Mouse (Mus musculus): ENCODE measurements around the gene 2310034G01Rik. TPM values are rescaled to one million over a fixed set of nuclear protein-coding genes. Genes with fewer than 3 reads are reported as not detected.

Gene 2310034G01Rik
- polyA plus RNA-seq, 1 experiment, result 0.43 TPM

GRCm38 (mm10) chr19:46316846-46317545, 33.1 kb downstream of the 2310034G01Rik start:
- no peak overlapping the region for H3K4me3 ChIP-seq (ENCODE audit: control insufficient read depth, insufficient read depth, low read length)
- no peak for DNase-seq
- peaks cover 31% of the 10 kb centered on the region for H3K27me3 ChIP-seq (ENCODE audit: control insufficient read depth, insufficient read depth, low read length)
- H3K27ac ChIP-seq (ENCODE audit: control insufficient read depth, insufficient read depth, low read length), result no peak overlapping the region
- H3K4me1 ChIP-seq (replicated peaks; ENCODE audit: control insufficient read depth, insufficient read depth, low read length), result peaks cover 9% of the 10 kb centered on the region
- TF ChIP-seq CTCF (IDR thresholded peaks at IDR 0.05; ENCODE audit: borderline replicate concordance, control insufficient read depth, extremely low read depth, insufficient read depth, low read length, poor library complexity) (no peak), POLR2A (IDR thresholded peaks at IDR 0.05; ENCODE audit: control insufficient read depth, extremely low read depth, insufficient read depth, low read length, poor library complexity) (no peak)
- H3K36me3 ChIP-seq (ENCODE audit: control insufficient read depth, insufficient read depth, low read length), result no peaks in the 10 kb centered on the region
- WGBS, result 40% methylated on average over 15 of the region's 15 CpGs

GRCm38 (mm10) chr19:46315752-46316610, 34.1 kb downstream of the 2310034G01Rik start:
- Histone ChIP-seq H3K4me1 (replicated peaks; ENCODE audit: control insufficient read depth, insufficient read depth, low read length) (peaks cover 9% of the 10 kb centered on the region), H3K27me3 (ENCODE audit: control insufficient read depth, insufficient read depth, low read length) (peaks cover 31% of the 10 kb centered on the region), H3K36me3 (ENCODE audit: control insufficient read depth, insufficient read depth, low read length) (peaks cover 9% of the 10 kb centered on the region; the same call in 1 of the 2 replicates), H3K4me3 (ENCODE audit: control insufficient read depth, insufficient read depth, low read length) (no peak overlapping the region), H3K27ac (ENCODE audit: control insufficient read depth, insufficient read depth, low read length) (no peak overlapping the region)
- DNase-seq, result no peak
- 58% methylated on average over 12 of the region's 12 CpGs for WGBS
- no peak for TF ChIP-seq CTCF (IDR thresholded peaks at IDR 0.05; ENCODE audit: borderline replicate concordance, control insufficient read depth, extremely low read depth, insufficient read depth, low read length, poor library complexity)
- TF ChIP-seq POLR2A (IDR thresholded peaks at IDR 0.05; ENCODE audit: control insufficient read depth, extremely low read depth, insufficient read depth, low read length, poor library complexity), result no peak

- Histone ChIP-seq H3K36me3 (ENCODE audit: control insufficient read depth, insufficient read depth, low read length) (peaks cover 17% of the 10 kb centered on the region; the same call in 1 of the 2 replicates), H3K4me1 (replicated peaks; ENCODE audit: control insufficient read depth, insufficient read depth, low read length) (peaks cover 9% of the 10 kb centered on the region), H3K27ac (ENCODE audit: control insufficient read depth, insufficient read depth, low read length) (no peak overlapping the region), H3K27me3 (ENCODE audit: control insufficient read depth, insufficient read depth, low read length) (peaks cover 30% of the 10 kb centered on the region), H3K4me3 (ENCODE audit: control insufficient read depth, insufficient read depth, low read length) (no peak overlapping the region)
- 9% methylated on average over 14 of the region's 14 CpGs for WGBS
- TF ChIP-seq POLR2A (IDR thresholded peaks at IDR 0.05; ENCODE audit: control insufficient read depth, extremely low read depth, insufficient read depth, low read length, poor library complexity), result no peak
- no peak for TF ChIP-seq CTCF (IDR thresholded peaks at IDR 0.05; ENCODE audit: borderline replicate concordance, control insufficient read depth, extremely low read depth, insufficient read depth, low read length, poor library complexity)
- DNase-seq, result no peak
Measured at GRCm38 (mm10) chr19:46314872-46315742, 35.0 kb downstream of the 2310034G01Rik start.

- TF ChIP-seq POLR2A (IDR thresholded peaks at IDR 0.05; ENCODE audit: control insufficient read depth, extremely low read depth, insufficient read depth, low read length, poor library complexity) (no peak), CTCF (IDR thresholded peaks at IDR 0.05; ENCODE audit: borderline replicate concordance, control insufficient read depth, extremely low read depth, insufficient read depth, low read length, poor library complexity) (no peak)
- Histone ChIP-seq H3K27me3 (ENCODE audit: control insufficient read depth, insufficient read depth, low read length) (peaks cover 24% of the 10 kb centered on the region), H3K4me1 (replicated peaks; ENCODE audit: control insufficient read depth, insufficient read depth, low read length) (peaks cover 9% of the 10 kb centered on the region), H3K27ac (ENCODE audit: control insufficient read depth, insufficient read depth, low read length) (no peak overlapping the region), H3K36me3 (ENCODE audit: control insufficient read depth, insufficient read depth, low read length) (peaks cover 17% of the 10 kb centered on the region; the same call in 1 of the 2 replicates), H3K4me3 (ENCODE audit: control insufficient read depth, insufficient read depth, low read length) (no peak overlapping the region)
- WGBS, result 53% methylated on average over 18 of the region's 18 CpGs
- DNase-seq, result no peak
Measured at GRCm38 (mm10) chr19:46314151-46314601, 35.9 kb downstream of the 2310034G01Rik start.

GRCm38 (mm10) chr19:46313591-46313990, 36.5 kb downstream of the 2310034G01Rik start:
- H3K27ac ChIP-seq (ENCODE audit: control insufficient read depth, insufficient read depth, low read length), result no peak overlapping the region
- WGBS, result 94% methylated on average over 6 of the region's 6 CpGs
- TF ChIP-seq CTCF (IDR thresholded peaks at IDR 0.05; ENCODE audit: borderline replicate concordance, control insufficient read depth, extremely low read depth, insufficient read depth, low read length, poor library complexity) (no peak), POLR2A (IDR thresholded peaks at IDR 0.05; ENCODE audit: control insufficient read depth, extremely low read depth, insufficient read depth, low read length, poor library complexity) (no peak)
- H3K4me3 ChIP-seq (ENCODE audit: control insufficient read depth, insufficient read depth, low read length), result no peak overlapping the region
- peaks cover 18% of the 10 kb centered on the region for H3K27me3 ChIP-seq (ENCODE audit: control insufficient read depth, insufficient read depth, low read length)
- peaks cover 12% of the 10 kb centered on the region for H3K4me1 ChIP-seq (replicated peaks; ENCODE audit: control insufficient read depth, insufficient read depth, low read length)
- H3K36me3 ChIP-seq (ENCODE audit: control insufficient read depth, insufficient read depth, low read length), result peaks cover 17% of the 10 kb centered on the region; the same call in 1 of the 2 replicates
- DNase-seq, result no peak
